Mouse (Mus musculus) kidney, postnatal 0 days (tissue): ENCODE results near the gene Ncoa5. TPM values are rescaled to one million over a fixed set of nuclear protein-coding genes. Genes with fewer than 3 reads are reported as not detected.
A peak's percentile ranks its signal among the peaks of the same experiment; 100 is the strongest.

Experiments used
- ATAC-seq: fragments of 200-750 bp; cut with Nextera tagmentation; replicated peaks from 2 replicates; pipeline ENCODE4 v1.8.0; 2017; ENCODE audit warnings: low read depth, moderate number of reproducible peaks, moderate TSS enrichment, moderate library complexity; ENCODE audit not compliant: low FRiP score
- DNase-seq: peaks from one replicate; pipeline ENCODE4 v3.0.0-alpha.2; 2016; ENCODE audit warnings: low spot score
- H3K27ac ChIP-seq: fragments of 300-500 bp; sonication (generic); 2 replicates; pipeline ENCODE4 v1.5.1; 2014; ENCODE audit warnings: mild to moderate bottlenecking
- H3K27me3 ChIP-seq: fragments of 300-500 bp; sonication (generic); 2 replicates; pipeline ENCODE4 v1.6.1; 2014; ENCODE audit warnings: low read length, mixed read lengths; ENCODE audit not compliant: insufficient read depth
- H3K36me3 ChIP-seq: fragments of 300-500 bp; sonication (generic); 2 replicates; pipeline ENCODE4 v1.6.1; 2014; ENCODE audit warnings: low read length, mixed read lengths; ENCODE audit not compliant: insufficient read depth
- H3K4me1 ChIP-seq: fragments of 300-500 bp; sonication (generic); replicated peaks from 2 replicates; pipeline ENCODE4 v1.6.1; 2014; ENCODE audit warnings: antibody characterized with exemption, low read length, mixed read lengths; ENCODE audit not compliant: insufficient read depth
- H3K4me2 ChIP-seq: fragments of 300-500 bp; sonication (generic); 2 replicates; pipeline ENCODE4 v1.6.1; 2014; ENCODE audit warnings: mild to moderate bottlenecking, low read length, moderate library complexity, mixed read lengths
- H3K4me3 ChIP-seq: fragments of 300-500 bp; sonication (generic); replicated peaks from 2 replicates; pipeline ENCODE4 v1.5.1; 2014; ENCODE audit warnings: low read depth, low read length
- H3K9ac ChIP-seq: fragments of 300-500 bp; sonication (generic); 2 replicates; pipeline ENCODE4 v1.6.1; 2014; ENCODE audit warnings: low read depth, low read length
- H3K9me3 ChIP-seq: fragments of 300-500 bp; sonication (generic); replicated peaks from 2 replicates; pipeline ENCODE4 v1.6.1; 2016; ENCODE audit warnings: low read length, inconsistent platforms, mixed read lengths
- CTCF ChIP-seq: IDR thresholded peaks from 2 replicates; pipeline ENCODE4 v1.5.1; 2016; ENCODE audit warnings: antibody characterized with exemption, low read depth, mild to moderate bottlenecking, moderate library complexity
- WGBS: fragments of 180-500 bp; shearing (Covaris S2); extraction: QIAGEN DNeasy Blood & Tissue Kit; methylation state at CpG from one replicate; pipeline ENCODE4 v1.1.7; 2014; 5-methylcytosine and 5-hydroxymethylcytosine counted together
- polyA plus RNA-seq: library from polyadenylated mRNA; unstranded; fragments of >200 nt; fragmentation: Nextera tagmentation; extraction: Ambion mirVana; gene quantifications from 2 replicates; pipeline ENCODE4 v1.2.1, GENCODE M21; 2015

Ncoa5 gene
- polyA plus RNA-seq, 1 experiment from 2014 or later: 35.6 TPM

DNA sequence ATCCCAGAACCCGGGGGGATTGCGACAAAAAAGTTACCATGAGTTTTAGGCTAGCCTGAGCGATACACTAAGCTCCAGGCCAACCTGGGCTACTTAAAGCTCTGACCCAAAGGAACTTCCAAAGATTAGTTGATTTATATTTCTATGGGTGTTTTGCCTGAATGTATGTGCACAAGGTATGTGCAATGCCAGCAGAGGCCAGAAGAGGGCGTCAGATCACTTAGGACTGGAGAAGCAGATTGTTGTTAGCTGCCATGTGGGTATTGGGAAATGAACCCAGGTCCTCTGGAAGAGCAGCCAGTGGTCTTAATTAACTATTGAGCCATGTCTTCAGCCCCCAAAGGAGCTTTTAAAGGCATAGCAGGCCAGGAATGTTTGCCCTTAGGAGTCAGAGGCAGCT is 82.9 kb downstream of the Ncoa5 start:
- Histone ChIP-seq H3K4me2 (no peak overlapping the region), H3K9ac (no peak overlapping the region)
- TF ChIP-seq CTCF: peak; percentile 47

DNA sequence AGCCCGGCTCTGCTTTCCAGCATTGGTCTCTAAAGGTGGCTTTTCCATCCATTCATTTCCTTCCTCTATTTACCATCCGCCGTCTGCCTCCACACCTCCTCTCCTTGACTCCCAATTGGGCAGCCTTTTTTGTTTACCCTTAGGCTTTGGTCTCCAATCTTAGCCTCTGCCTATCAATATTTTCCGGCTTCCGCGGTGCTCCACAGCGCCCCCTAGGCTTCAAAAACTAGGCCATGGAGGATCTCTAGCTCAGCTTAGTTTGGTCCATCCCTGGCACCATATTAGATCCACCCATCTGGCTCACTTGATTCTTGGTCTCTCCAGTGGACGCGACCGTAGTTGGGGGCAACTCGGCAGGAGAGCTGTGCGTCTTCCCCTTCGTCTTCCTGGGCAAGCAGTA is 84.2 kb downstream of the Ncoa5 start:
- H3K27ac ChIP-seq: no peak overlapping the region
- H3K36me3 ChIP-seq: no peaks in the 10 kb centered on the region
- H3K4me3 ChIP-seq: no peak overlapping the region
- no peak for ATAC-seq
- H3K4me1 ChIP-seq: no peaks in the 10 kb centered on the region
- no peak for DNase-seq
- peaks cover 37% of the 10 kb centered on the region for H3K27me3 ChIP-seq
- no peak overlapping the region for H3K9ac ChIP-seq
- WGBS: 29% methylated on average over 13 of the region's 13 CpGs
- TF ChIP-seq CTCF: peak; percentile 50
- no peak overlapping the region for H3K4me2 ChIP-seq
- no peaks in the 10 kb centered on the region for H3K9me3 ChIP-seq

More for the DNA sequence above, 82.9 kb downstream of the Ncoa5 start:
- ATAC-seq (no peak), DNase-seq (no peak)
- Histone ChIP-seq H3K4me1 (no peaks in the 10 kb centered on the region), H3K9me3 (no peaks in the 10 kb centered on the region), H3K27me3 (peaks cover 33% of the 10 kb centered on the region), H3K36me3 (no peaks in the 10 kb centered on the region), H3K4me3 (no peak overlapping the region), H3K27ac (no peak overlapping the region)
- 81% methylated on average over 4 of the region's 4 CpGs for WGBS

Other genes with a start within 250 kb of the Ncoa5 start
- 19.9 and 21.7 TPM in 2 replicates for gene Snx21, start 249.0 kb downstream of the Ncoa5 start, polyA plus RNA-seq
- 28.7 and 33.2 TPM in 2 replicates for gene Acot8, start 230.0 kb downstream of the Ncoa5 start, polyA plus RNA-seq
- 5.2 and 5.4 TPM in 2 replicates for gene Zswim3, start 229.8 kb downstream of the Ncoa5 start, polyA plus RNA-seq
- gene Zswim1, start 212.2 kb downstream of the Ncoa5 start, polyA plus RNA-seq: 15.5 and 15.8 TPM in 2 replicates
- gene Spata25, start 206.3 kb downstream of the Ncoa5 start, polyA plus RNA-seq: not detected in 2 replicates
- gene Ctsa, start 202.0 kb downstream of the Ncoa5 start, polyA plus RNA-seq: 219 and 254 TPM in 2 replicates
- gene Neurl2, start 201.4 kb downstream of the Ncoa5 start, polyA plus RNA-seq: 9.2 and 9.4 TPM in 2 replicates
- gene Pltp, start 177.2 kb downstream of the Ncoa5 start, polyA plus RNA-seq: 43.9 and 45.4 TPM in 2 replicates
- 70.0 and 76.5 TPM in 2 replicates for gene Pcif1, start 155.6 kb downstream of the Ncoa5 start, polyA plus RNA-seq
- gene Zfp335, start 123.1 kb downstream of the Ncoa5 start, polyA plus RNA-seq: 7.5 and 7.6 TPM in 2 replicates
- 1.7 and 1.9 TPM in 2 replicates for gene Mmp9, start 94.1 kb downstream of the Ncoa5 start, polyA plus RNA-seq
- gene Slc12a5, start 74.1 kb downstream of the Ncoa5 start, polyA plus RNA-seq: 0.68 and 0.74 TPM in 2 replicates
- gene Cd40, start 20.8 kb upstream of the Ncoa5 start, polyA plus RNA-seq: 13.5 and 16.7 TPM in 2 replicates
- not detected in 2 replicates for gene 1700025C18Rik, start 55.9 kb upstream of the Ncoa5 start, polyA plus RNA-seq
- 1.5 and 1.6 TPM in 2 replicates for gene Cdh22, start 200.0 kb upstream of the Ncoa5 start, polyA plus RNA-seq